Mouse (Mus musculus): ENCODE data around the gene Nkapd1. TPM values are rescaled to one million over a fixed set of nuclear protein-coding genes. Genes with fewer than 3 reads are reported as not detected.

The Nkapd1 gene
- polyA plus RNA-seq, 1 experiment from 2014 or later, result 21.6 TPM

DNA sequence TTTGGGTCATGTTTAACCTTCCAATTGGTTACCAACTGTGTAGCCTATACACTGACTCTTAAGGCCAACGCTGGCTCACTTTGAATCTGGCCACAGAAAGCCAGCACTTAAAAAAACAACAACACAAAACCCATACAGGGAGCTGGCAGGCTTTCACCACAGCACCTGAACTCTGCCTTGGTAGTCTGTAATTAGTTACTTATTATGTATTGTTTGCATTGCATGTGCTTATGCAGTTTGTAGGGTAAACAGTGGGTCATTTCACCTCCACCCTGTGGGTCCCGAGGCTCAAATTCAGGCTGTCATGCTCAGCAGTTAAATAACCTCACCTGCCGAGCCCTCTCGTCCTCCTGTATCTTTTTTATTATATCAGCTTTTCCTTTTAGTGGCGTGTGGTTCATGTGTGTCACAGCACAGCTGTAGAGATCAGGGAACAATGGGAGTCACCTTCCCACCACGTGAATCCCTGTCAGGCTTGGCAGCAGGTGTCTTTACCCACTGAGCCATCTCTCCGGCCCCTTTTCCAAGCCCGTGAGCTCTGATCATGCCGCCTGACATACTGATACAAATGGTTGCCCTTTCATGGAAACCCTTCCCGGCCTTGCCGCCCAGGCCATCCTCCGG is 22.4 kb downstream of the Nkapd1 start:
- Histone ChIP-seq H3K27ac (no peak overlapping the region), H3K4me1 (no peaks in the 10 kb centered on the region), H3K4me3 (no peak overlapping the region), H3K9me3 (no peaks in the 10 kb centered on the region), H3K4me2 (no peak overlapping the region), H3K27me3 (no peaks in the 10 kb centered on the region), H3K9ac (no peak overlapping the region), H3K36me3 (peaks cover 47% of the 10 kb centered on the region)
- 62% methylated on average over 12 of the region's 12 CpGs for WGBS
- ATAC-seq (ENCODE audit: borderline replicate concordance, extremely low read depth, low FRiP score, low TSS enrichment), result no peak

DNA sequence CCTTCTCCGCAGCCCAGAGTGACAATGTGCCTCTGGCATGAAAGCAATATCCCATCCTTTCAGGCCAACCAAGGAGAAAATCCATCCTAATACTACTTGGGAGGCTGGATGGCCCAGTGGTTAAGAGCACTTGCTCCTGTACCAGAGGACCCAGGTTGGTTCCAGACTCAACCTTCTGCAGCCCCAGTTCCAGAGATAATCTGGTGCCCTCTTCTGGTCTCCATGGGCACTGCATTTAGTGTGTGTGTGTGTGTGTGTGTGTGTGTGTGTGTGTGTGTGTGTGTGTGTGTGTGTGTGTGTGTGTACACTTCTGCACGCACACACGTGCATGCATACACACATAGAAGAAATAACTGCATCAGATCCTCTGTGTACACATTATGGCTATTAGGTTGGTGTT is 23.7 kb downstream of the Nkapd1 start:
- Histone ChIP-seq H3K27ac (no peak overlapping the region), H3K4me1 (no peaks in the 10 kb centered on the region), H3K9ac (no peak overlapping the region), H3K27me3 (no peaks in the 10 kb centered on the region), H3K4me2 (no peak overlapping the region), H3K4me3 (no peak overlapping the region), H3K36me3 (peaks cover 33% of the 10 kb centered on the region), H3K9me3 (no peaks in the 10 kb centered on the region)
- no peak for ATAC-seq (ENCODE audit: borderline replicate concordance, extremely low read depth, low FRiP score, low TSS enrichment)
- 84% methylated on average over 3 of the region's 3 CpGs for WGBS

DNA sequence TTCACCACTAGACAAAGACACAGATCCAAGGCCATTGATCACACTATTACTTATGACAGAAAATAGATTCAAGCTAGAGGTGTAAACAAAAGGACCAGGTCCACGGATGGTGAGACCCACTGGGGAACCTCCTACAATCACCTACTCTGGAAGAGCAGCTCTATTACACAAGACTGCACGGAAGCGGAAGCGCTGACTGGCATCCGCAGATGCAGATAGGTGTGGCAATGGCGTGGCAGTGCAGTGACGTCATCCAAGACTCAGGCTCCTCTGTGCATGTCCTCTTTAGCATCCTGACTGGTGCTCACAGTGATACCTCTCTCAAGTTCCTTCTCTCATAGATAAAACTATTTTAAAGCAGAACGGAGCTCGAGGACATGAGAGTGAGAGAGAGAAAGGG is 24.3 kb downstream of the Nkapd1 start:
- no peak overlapping the region for H3K4me2 ChIP-seq
- 86% methylated on average over 9 of the region's 9 CpGs for WGBS
- ATAC-seq (ENCODE audit: borderline replicate concordance, extremely low read depth, low FRiP score, low TSS enrichment), result no peak

DNA sequence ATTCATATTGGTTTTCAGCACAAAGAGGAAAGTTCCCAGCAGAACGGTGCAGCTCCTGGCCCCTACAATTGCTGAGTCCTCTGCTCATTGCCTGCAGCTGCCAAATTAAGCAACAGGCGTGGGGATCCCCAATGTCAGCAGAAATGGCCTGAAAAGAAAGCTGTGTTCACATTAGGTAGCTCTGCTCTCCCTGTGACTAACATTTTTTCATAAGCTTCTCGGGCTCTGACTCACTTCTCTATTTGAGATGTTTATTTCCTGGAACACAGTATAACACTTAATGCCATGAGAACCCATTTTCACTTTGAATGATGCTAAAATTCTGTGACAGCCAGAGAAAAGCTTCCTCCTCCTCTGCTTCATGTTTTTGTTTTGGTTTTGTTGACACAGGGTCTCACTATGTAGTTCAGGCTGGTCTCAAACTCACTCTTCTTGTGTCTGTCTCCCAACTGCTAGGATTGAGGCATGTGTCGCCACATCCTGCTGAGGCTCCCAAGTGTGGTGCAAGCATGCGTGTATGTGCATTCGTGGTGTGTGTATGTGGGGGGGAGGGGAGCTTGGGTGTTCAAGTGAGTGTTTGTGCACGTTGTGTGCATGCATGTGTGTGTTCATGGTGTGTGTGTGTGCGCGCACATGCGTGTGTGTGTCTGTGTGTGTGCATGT is 26.3 kb downstream of the Nkapd1 start:
- Histone ChIP-seq H3K4me2 (no peak overlapping the region), H3K9ac (no peak overlapping the region), H3K4me1 (no peaks in the 10 kb centered on the region), H3K36me3 (peaks cover 8% of the 10 kb centered on the region; the same call in 1 of the 2 replicates), H3K27me3 (no peaks in the 10 kb centered on the region), H3K9me3 (no peaks in the 10 kb centered on the region), H3K27ac (no peak overlapping the region), H3K4me3 (no peak overlapping the region)
- 68% methylated on average over 10 of the region's 10 CpGs for WGBS
- no peak for ATAC-seq (ENCODE audit: borderline replicate concordance, extremely low read depth, low FRiP score, low TSS enrichment)

More for the DNA sequence above, 24.3 kb downstream of the Nkapd1 start:
- Histone ChIP-seq H3K4me1 (no peaks in the 10 kb centered on the region), H3K9ac (no peak overlapping the region), H3K9me3 (no peaks in the 10 kb centered on the region), H3K36me3 (peaks cover 27% of the 10 kb centered on the region), H3K27me3 (no peaks in the 10 kb centered on the region), H3K4me3 (no peak overlapping the region), H3K27ac (no peak overlapping the region)

DNA sequence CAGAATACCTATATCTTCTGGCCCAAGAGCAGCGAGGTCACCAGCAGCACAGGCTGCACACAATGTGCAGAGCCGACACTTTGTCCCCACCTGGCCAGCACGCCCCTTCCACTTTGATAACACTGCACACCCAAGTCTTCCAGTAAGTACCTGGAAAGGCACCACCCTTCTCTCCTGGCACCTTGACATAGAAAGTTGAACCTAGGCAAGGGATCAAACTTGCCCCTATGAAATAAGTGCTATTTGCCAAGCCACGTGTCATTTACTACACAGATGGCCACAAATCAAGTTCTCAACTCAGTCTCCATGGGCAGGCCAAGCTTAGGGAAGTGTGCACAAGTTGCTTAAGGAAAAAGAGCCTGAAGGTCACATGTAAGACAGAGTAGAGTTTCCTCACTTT is 30.3 kb downstream of the Nkapd1 start:
- Histone ChIP-seq H3K9ac (no peak overlapping the region), H3K9me3 (no peaks in the 10 kb centered on the region), H3K4me3 (no peak overlapping the region), H3K27ac (no peak overlapping the region), H3K27me3 (no peaks in the 10 kb centered on the region), H3K4me1 (no peaks in the 10 kb centered on the region), H3K4me2 (no peak overlapping the region), H3K36me3 (no peaks in the 10 kb centered on the region)
- 56% methylated on average over 4 of the region's 4 CpGs for WGBS
- no peak for ATAC-seq (ENCODE audit: borderline replicate concordance, extremely low read depth, low FRiP score, low TSS enrichment)

DNA sequence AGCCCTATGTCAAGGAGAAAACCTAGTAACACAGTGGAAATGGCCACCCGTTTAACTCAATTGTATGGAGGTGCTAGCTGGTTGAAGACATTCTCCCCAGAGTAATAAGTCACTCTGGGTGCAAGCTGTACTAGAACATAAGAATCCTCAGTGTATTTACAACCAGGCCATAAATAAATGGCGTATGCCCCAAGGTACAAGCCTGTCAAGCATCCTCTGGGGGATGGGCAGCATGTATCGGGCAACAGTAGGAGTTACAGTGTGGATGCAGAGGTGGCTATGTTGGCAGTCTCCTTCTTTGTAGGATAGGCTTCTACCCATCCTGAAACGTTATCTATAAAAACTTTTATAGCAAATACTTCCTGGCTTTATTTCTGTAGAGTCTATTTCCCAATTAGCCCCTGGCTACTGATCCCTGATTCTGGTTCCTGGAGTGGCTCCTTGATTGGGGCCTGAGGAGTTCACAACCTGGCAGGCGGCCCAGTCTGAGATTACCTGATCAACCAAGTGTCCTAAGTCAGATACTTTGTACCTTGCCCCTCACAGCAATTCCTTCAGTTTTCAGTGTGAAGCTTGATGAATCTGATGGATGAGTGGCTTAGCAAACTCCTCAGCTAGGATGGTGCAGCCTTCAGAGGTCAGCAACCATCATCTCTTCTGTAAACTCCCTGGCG is 32.0 kb downstream of the Nkapd1 start:
- Histone ChIP-seq H3K4me2 (no peak overlapping the region), H3K27me3 (no peaks in the 10 kb centered on the region), H3K36me3 (no peaks in the 10 kb centered on the region), H3K27ac (no peak overlapping the region), H3K9ac (no peak overlapping the region), H3K4me3 (no peak overlapping the region), H3K4me1 (no peaks in the 10 kb centered on the region), H3K9me3 (no peaks in the 10 kb centered on the region)
- no peak for ATAC-seq (ENCODE audit: borderline replicate concordance, extremely low read depth, low FRiP score, low TSS enrichment)
- 74% methylated on average over 6 of the region's 6 CpGs for WGBS

DNA sequence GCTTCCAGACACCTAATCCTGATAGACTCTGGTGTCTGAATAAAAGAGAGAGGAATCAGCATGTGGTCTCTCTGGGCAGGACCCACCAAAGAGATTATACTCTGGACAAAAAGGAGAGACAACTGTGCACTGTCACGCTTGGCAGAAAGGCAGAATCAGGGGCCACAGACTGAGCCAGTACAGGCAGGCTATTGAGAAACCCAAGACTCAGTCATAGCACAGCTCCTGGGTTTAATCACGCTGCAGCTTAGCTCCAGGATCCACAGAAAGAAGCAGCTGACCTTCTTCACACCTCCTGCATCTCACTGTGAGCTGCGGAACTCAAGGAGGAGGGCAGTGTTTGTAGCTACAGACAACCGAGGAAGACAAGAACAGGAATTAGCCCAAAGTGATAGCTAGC is 36.9 kb downstream of the Nkapd1 start:
- Histone ChIP-seq H3K27ac (no peak overlapping the region), H3K4me2 (no peak overlapping the region), H3K27me3 (no peaks in the 10 kb centered on the region), H3K4me1 (no peaks in the 10 kb centered on the region), H3K4me3 (no peak overlapping the region), H3K9me3 (no peaks in the 10 kb centered on the region), H3K9ac (no peak overlapping the region), H3K36me3 (no peaks in the 10 kb centered on the region)
- ATAC-seq (ENCODE audit: borderline replicate concordance, extremely low read depth, low FRiP score, low TSS enrichment), result no peak
- WGBS, result 26% methylated on average over 4 of the region's 4 CpGs

DNA sequence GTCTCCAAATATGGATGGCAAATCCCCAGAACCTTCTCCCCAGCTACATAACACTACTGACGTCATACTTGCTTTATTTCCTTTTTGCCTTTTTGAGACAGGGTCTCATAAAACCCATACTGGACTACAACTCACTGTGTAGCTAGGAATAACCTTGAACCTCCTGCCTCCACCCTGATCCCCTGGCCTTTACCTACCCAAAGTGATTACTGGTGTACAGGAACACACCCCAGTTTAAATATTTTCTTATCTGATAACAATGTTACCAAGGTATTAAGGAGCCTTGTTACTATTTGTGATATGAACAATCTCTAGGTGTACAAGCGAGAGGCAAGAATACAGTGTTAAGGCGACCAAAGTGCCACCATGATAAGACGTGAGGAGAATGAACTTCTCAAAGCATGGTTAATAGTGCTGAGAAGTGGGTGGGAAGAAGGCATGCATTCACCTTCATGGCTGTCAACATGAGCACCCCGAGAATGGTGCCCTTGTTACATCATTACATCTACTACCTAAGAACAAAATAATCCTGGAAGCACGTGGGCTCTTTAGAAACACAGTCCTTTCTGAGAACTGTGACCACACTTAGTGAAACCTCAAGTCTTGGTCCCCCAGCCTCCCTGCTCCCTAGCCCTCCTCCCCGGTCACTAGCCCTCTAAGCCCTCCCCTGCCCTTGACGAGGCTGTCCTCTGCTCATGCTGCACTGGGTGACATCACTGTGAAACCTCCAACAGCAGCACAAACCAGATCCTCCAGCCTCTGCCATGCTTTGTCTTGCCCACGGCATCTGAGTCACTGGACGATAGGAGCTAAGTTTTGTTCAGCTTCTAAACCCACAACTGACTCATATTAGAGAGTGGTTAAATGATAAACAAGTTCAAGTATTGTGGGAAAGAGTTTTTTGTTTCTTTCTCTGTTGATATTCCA is 47.4 kb downstream of the Nkapd1 start:
- H3K36me3 ChIP-seq, result no peaks in the 10 kb centered on the region
- H3K27ac ChIP-seq, result no peak overlapping the region
- H3K9me3 ChIP-seq, result no peaks in the 10 kb centered on the region
- no peak overlapping the region for H3K9ac ChIP-seq
- WGBS, result 63% methylated on average over 10 of the region's 10 CpGs
- no peaks in the 10 kb centered on the region for H3K4me1 ChIP-seq
- no peak for ATAC-seq (ENCODE audit: borderline replicate concordance, extremely low read depth, low FRiP score, low TSS enrichment)
- no peaks in the 10 kb centered on the region for H3K27me3 ChIP-seq
- no peak overlapping the region for H3K4me2 ChIP-seq
- no peak overlapping the region for H3K4me3 ChIP-seq

DNA sequence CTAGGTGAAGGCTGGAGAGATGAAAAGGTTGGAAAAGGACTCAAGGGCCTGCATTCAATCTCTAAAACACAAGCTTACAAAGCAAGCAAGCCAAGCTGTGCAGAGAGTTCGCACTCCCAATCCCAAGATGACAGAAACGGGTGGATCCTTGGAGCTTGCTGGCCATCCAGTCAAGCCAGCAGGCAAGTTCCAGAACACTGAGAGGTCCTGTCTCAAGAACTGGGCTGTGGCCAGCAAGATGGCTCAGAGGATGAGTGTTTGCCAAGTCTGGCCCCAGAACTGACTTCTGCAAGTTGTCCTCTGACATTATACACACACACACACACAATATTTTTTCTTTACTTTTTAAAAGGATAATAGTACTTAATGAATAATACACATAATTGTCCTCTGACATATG is 49.4 kb downstream of the Nkapd1 start:
- WGBS, result 92% methylated on average over 2 of the region's 2 CpGs
- H3K4me3 ChIP-seq, result no peak overlapping the region

DNA sequence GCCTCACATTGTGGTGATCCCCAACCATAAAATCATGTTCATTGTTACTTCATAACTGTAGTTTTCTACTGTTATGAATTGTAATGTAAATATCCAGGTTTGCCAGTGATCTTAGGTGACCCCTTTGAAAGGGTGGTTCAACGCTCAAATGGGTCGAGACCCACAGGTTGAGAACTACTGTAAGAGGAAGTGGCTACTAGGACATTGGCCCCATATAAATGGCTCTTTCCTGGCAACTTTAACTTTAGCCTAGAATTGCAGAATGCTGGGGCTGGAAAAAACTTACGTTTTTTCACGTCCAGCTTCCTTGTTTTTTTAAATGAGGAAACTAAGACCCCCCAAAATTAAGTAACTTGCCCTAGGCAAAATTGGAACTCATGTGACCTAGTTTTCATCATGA is 49.9 kb downstream of the Nkapd1 start:
- no peaks in the 10 kb centered on the region for H3K36me3 ChIP-seq
- no peak overlapping the region for H3K27ac ChIP-seq
- no peak overlapping the region for H3K4me3 ChIP-seq
- 82% methylated on average over 4 of the region's 4 CpGs for WGBS
- H3K4me1 ChIP-seq, result no peaks in the 10 kb centered on the region
- H3K27me3 ChIP-seq, result no peaks in the 10 kb centered on the region
- no peak for ATAC-seq (ENCODE audit: borderline replicate concordance, extremely low read depth, low FRiP score, low TSS enrichment)
- no peak overlapping the region for H3K9ac ChIP-seq
- no peaks in the 10 kb centered on the region for H3K9me3 ChIP-seq
- no peak overlapping the region for H3K4me2 ChIP-seq

More for the DNA sequence above, 49.4 kb downstream of the Nkapd1 start:
- no peak overlapping the region for H3K27ac ChIP-seq
- no peak overlapping the region for H3K9ac ChIP-seq
- no peaks in the 10 kb centered on the region for H3K27me3 ChIP-seq
- ATAC-seq (ENCODE audit: borderline replicate concordance, extremely low read depth, low FRiP score, low TSS enrichment), result no peak
- H3K4me1 ChIP-seq, result no peaks in the 10 kb centered on the region
- no peak overlapping the region for H3K4me2 ChIP-seq
- no peaks in the 10 kb centered on the region for H3K9me3 ChIP-seq
- no peaks in the 10 kb centered on the region for H3K36me3 ChIP-seq

DNA sequence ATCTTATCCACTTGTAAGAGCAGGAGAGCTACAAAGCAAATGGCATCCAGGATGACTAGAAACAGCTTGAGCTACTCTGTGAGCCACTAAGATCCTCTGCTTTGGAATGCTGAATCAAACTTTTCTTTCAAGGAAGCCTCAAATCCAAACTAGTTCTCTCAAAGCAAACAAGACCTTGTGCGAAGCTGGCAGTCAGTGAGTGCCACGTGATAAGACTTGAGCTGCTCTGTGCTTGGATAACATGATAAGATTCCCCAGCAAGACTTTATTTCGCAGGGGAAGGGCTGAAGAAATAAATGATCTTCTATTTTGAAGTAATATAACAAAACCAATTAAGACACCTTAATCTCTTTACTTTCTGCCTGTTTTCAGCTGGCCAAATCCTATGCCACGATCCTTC is 51.3 kb downstream of the Nkapd1 start:
- Histone ChIP-seq H3K36me3 (no peaks in the 10 kb centered on the region), H3K9me3 (no peaks in the 10 kb centered on the region), H3K9ac (no peak overlapping the region), H3K4me2 (no peak overlapping the region), H3K27me3 (no peaks in the 10 kb centered on the region), H3K27ac (no peak overlapping the region), H3K4me3 (no peak overlapping the region), H3K4me1 (no peaks in the 10 kb centered on the region)
- ATAC-seq (ENCODE audit: borderline replicate concordance, extremely low read depth, low FRiP score, low TSS enrichment), result no peak
- WGBS, result 29% methylated on average over 4 of the region's 4 CpGs

Measured in lung, embryonic 15.5 days (tissue).